Comparison of ENCODE assay signal across 10 mouse cellular contexts in the genomic region with DNA sequence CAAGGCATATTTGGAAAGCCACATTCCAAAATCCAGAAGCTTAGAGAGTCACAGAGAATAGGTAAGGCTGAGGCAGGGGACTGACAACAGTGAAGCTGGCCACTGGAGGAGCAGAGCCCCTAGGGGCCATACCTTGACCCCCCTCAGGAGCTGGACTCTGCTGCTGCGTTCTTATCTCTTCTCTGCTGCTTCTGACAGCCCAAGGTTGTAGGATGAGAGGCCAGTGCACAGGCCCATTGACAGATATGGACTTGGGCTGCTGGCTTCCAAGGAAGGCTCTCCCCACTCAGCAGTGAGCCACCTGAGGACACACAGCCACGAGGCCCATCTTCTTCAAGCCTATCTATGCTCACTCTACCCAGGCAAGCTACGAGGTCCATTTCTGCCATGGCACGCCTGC. TPM values are rescaled to one million over a fixed set of nuclear protein-coding genes. Genes with fewer than 3 reads are reported as not detected.
DNase-seq lines count a peak whose midpoint lies in the region; ATAC-seq and TF ChIP-seq lines count a peak whose summit lies in the region.
"Had no signal": no experiment of that assay in that cellular context is flagged by ENCODE, and none has a peak within 500 bp of the region (broad histone marks: within the 10 kb centered on the region; RNA-seq: fewer than 3 reads in every experiment).

No protein-coding gene starts in this region.

- no peak overlapping the region for H3K4me2 ChIP-seq in forebrain, embryonic 15.5 days (replicated peaks)
- H3K4me2 ChIP-seq in limb, embryonic 11.5 days (ENCODE audit: low read depth, severe bottlenecking) = no peak overlapping the region
- peak overlapping the region; percentile 26; the same call in 1 of the 2 replicates for H3K4me2 ChIP-seq in neural tube, embryonic 14.5 days (ENCODE audit: low read depth, low read length)
- H3K4me2 ChIP-seq: heart, embryonic 15.5 days had no signal

- peaks cover 71% of the 10 kb centered on the region for H3K4me1 ChIP-seq in forebrain, embryonic 15.5 days
- peaks cover 62% of the 10 kb centered on the region for H3K4me1 ChIP-seq in limb, embryonic 11.5 days (ENCODE audit: control insufficient read depth, insufficient read depth, low read length)
- H3K4me1 ChIP-seq in neural tube, embryonic 14.5 days (ENCODE audit: control insufficient read depth, insufficient read depth, low read length) = peaks cover 69% of the 10 kb centered on the region

- WGBS in forebrain, embryonic 15.5 days = 93% methylated on average over 4 of the region's 4 CpGs
- WGBS in limb, embryonic 11.5 days = 90% methylated on average over 4 of the region's 4 CpGs
- 85% methylated on average over 4 of the region's 4 CpGs for WGBS in neural tube, embryonic 14.5 days

- no peak overlapping the region for H3K9ac ChIP-seq in forebrain, embryonic 15.5 days (replicated peaks)
- H3K9ac ChIP-seq in limb, embryonic 11.5 days (ENCODE audit: low read length) = no peak overlapping the region
- no peak overlapping the region; the same call in 1 of the 2 replicates for H3K9ac ChIP-seq in neural tube, embryonic 14.5 days (replicated peaks; ENCODE audit: low read depth, low read length)
- H3K9ac ChIP-seq: heart, embryonic 15.5 days had no signal

- H3K36me3 ChIP-seq in forebrain, embryonic 15.5 days = no peaks in the 10 kb centered on the region
- no peaks in the 10 kb centered on the region for H3K36me3 ChIP-seq in limb, embryonic 11.5 days (ENCODE audit: control insufficient read depth, insufficient read depth, low read length)
- H3K36me3 ChIP-seq in neural tube, embryonic 14.5 days (ENCODE audit: control insufficient read depth, insufficient read depth, low read length) = no peaks in the 10 kb centered on the region
- H3K36me3 ChIP-seq: heart, embryonic 15.5 days had no signal

- H3K4me3 ChIP-seq in layer of hippocampus, adult 2 months = no peak overlapping the region
- H3K4me3 ChIP-seq in forebrain, embryonic 15.5 days = no peak overlapping the region
- H3K4me3 ChIP-seq in limb, embryonic 11.5 days (ENCODE audit: low read depth, low read length) = no peak overlapping the region
- no peak overlapping the region for H3K4me3 ChIP-seq in neural tube, embryonic 14.5 days (ENCODE audit: low read depth, low read length)
- H3K4me3 ChIP-seq: heart, embryonic 15.5 days had no signal

- H3K9me3 ChIP-seq in forebrain, embryonic 15.5 days = no peaks in the 10 kb centered on the region
- no peaks in the 10 kb centered on the region for H3K9me3 ChIP-seq in limb, embryonic 11.5 days (ENCODE audit: control insufficient read depth, low read length)
- no peaks in the 10 kb centered on the region for H3K9me3 ChIP-seq in neural tube, embryonic 14.5 days (ENCODE audit: control insufficient read depth, low read length)
- H3K9me3 ChIP-seq: heart, embryonic 15.5 days had no signal

- no peak for ATAC-seq in forebrain, embryonic 15.5 days (replicated peaks)
- no peak for ATAC-seq in limb, embryonic 11.5 days (ENCODE audit: insufficient number of reproducible peaks, low FRiP score, low TSS enrichment, low read depth)
- ATAC-seq in neural tube, embryonic 14.5 days (ENCODE audit: low read depth) = no peak

- no peak for DNase-seq in layer of hippocampus, adult 2 months (ENCODE audit: low spot score in 2 of 2)
- no peak for DNase-seq in layer of hippocampus, adult 9-10 months (ENCODE audit: low spot score)
- DNase-seq in limb, embryonic 11.5 days (ENCODE audit: low spot score) = no peak
- DNase-seq in thymus, postnatal 36 days = no peak
- no peak for DNase-seq in ovary, postnatal 36 days (ENCODE audit: low spot score)
- no peak for DNase-seq in spleen, postnatal 4 days (ENCODE audit: low spot score in 2 of 2)
- DNase-seq: kidney, postnatal 10 days had no signal

- peak overlapping the region; percentile 85 for H3K27ac ChIP-seq in layer of hippocampus, adult 2 months
- H3K27ac ChIP-seq in forebrain, embryonic 15.5 days (replicated peaks) = peak overlapping the region; percentile 90
- H3K27ac ChIP-seq in limb, embryonic 11.5 days (replicated peaks; ENCODE audit: low read depth, low read length) = peak overlapping the region; percentile 52; the same call in 1 of the 2 replicates
- H3K27ac ChIP-seq in neural tube, embryonic 14.5 days (ENCODE audit: low read depth, low read length) = peak overlapping the region; percentile 93
- H3K27ac ChIP-seq: heart, embryonic 15.5 days had no signal

- no peak for TF ChIP-seq CTCF in layer of hippocampus, adult 2 months (conservative IDR thresholded peaks at IDR 0.05)

- H3K27me3 ChIP-seq in forebrain, embryonic 15.5 days = no peaks in the 10 kb centered on the region
- no peaks in the 10 kb centered on the region for H3K27me3 ChIP-seq in limb, embryonic 11.5 days (ENCODE audit: control insufficient read depth, insufficient read depth, low read length)
- H3K27me3 ChIP-seq in neural tube, embryonic 14.5 days (ENCODE audit: control insufficient read depth, insufficient read depth, low read length) = no peaks in the 10 kb centered on the region
- H3K27me3 ChIP-seq: heart, embryonic 15.5 days had no signal

RNA-seq across cellular contexts. Expression of gene Tpcn1, which starts 19.5 kb away (rescaled TPM):
- total RNA-seq in layer of hippocampus, adult 2 months (2021) = 10 to 100 TPM; 34.8 to 40.8 TPM
- polyA plus RNA-seq in forebrain, embryonic 15.5 days (2015; fragmentation: Nextera tagmentation; extraction: Ambion mirVana) = 17.4 and 19.9 TPM in 2 replicates
- 13.9 and 15.2 TPM in 2 replicates for polyA plus RNA-seq in limb, embryonic 11.5 days (2014; fragmentation: Nextera tagmentation; extraction: Ambion mirVana)
- polyA plus RNA-seq in neural tube, embryonic 14.5 days (2014; fragmentation: Nextera tagmentation; extraction: Ambion mirVana) = 14.8 and 18.5 TPM in 2 replicates

RNA-seq across cellular contexts. Expression of gene Iqcd, which starts 19.9 kb away (rescaled TPM):
- total RNA-seq in layer of hippocampus, adult 2 months (2021) = 1 to 10 TPM in 1 of 2 experiments, under 1 TPM in 1; 1.00 to 1.2 TPM
- 1.5 and 2.1 TPM in 2 replicates for polyA plus RNA-seq in forebrain, embryonic 15.5 days (2015; fragmentation: Nextera tagmentation; extraction: Ambion mirVana)
- polyA plus RNA-seq in limb, embryonic 11.5 days (2014; fragmentation: Nextera tagmentation; extraction: Ambion mirVana) = 0.27 and 0.40 TPM in 2 replicates
- 0.62 and 1.3 TPM in 2 replicates for polyA plus RNA-seq in neural tube, embryonic 14.5 days (2014; fragmentation: Nextera tagmentation; extraction: Ambion mirVana)

RNA-seq across cellular contexts. Expression of gene Rita1, which starts 43.4 kb away (rescaled TPM):
- total RNA-seq in layer of hippocampus, adult 2 months (2021) = 10 to 100 TPM; 23.7 to 28.0 TPM
- polyA plus RNA-seq in forebrain, embryonic 15.5 days (2015; fragmentation: Nextera tagmentation; extraction: Ambion mirVana) = 22.4 and 23.0 TPM in 2 replicates
- 11.6 and 13.5 TPM in 2 replicates for polyA plus RNA-seq in limb, embryonic 11.5 days (2014; fragmentation: Nextera tagmentation; extraction: Ambion mirVana)
- 21.6 and 26.5 TPM in 2 replicates for polyA plus RNA-seq in neural tube, embryonic 14.5 days (2014; fragmentation: Nextera tagmentation; extraction: Ambion mirVana)

RNA-seq across cellular contexts. Expression of gene Ddx54, which starts 43.6 kb away (rescaled TPM):
- total RNA-seq in layer of hippocampus, adult 2 months (2021) = 10 to 100 TPM; 36.8 to 37.2 TPM
- 46.9 and 49.0 TPM in 2 replicates for polyA plus RNA-seq in forebrain, embryonic 15.5 days (2015; fragmentation: Nextera tagmentation; extraction: Ambion mirVana)
- 33.1 and 33.5 TPM in 2 replicates for polyA plus RNA-seq in limb, embryonic 11.5 days (2014; fragmentation: Nextera tagmentation; extraction: Ambion mirVana)
- polyA plus RNA-seq in neural tube, embryonic 14.5 days (2014; fragmentation: Nextera tagmentation; extraction: Ambion mirVana) = 23.2 and 27.7 TPM in 2 replicates

RNA-seq across cellular contexts. Expression of gene Slc8b1, which starts 58.0 kb away (rescaled TPM):
- 10 to 100 TPM in 1 of 2 experiments, 1 to 10 TPM in 1; 8.7 to 12.1 TPM for total RNA-seq in layer of hippocampus, adult 2 months (2021)
- 2.2 and 2.4 TPM in 2 replicates for polyA plus RNA-seq in forebrain, embryonic 15.5 days (2015; fragmentation: Nextera tagmentation; extraction: Ambion mirVana)
- polyA plus RNA-seq in limb, embryonic 11.5 days (2014; fragmentation: Nextera tagmentation; extraction: Ambion mirVana) = 1.6 and 2.7 TPM in 2 replicates
- polyA plus RNA-seq in neural tube, embryonic 14.5 days (2014; fragmentation: Nextera tagmentation; extraction: Ambion mirVana) = 0.95 and 2.1 TPM in 2 replicates
